Mouse (Mus musculus) cortical plate, adult 2 months (tissue): ENCODE data around the gene Mrps9.

ENCODE experiments used
- CTCF ChIP-seq: fragments of 200-500 bp; IDR thresholded peaks from 2 replicates; pipeline ENCODE4 v1.5.1; 2011; ENCODE audit warnings: mild to moderate bottlenecking, control low read depth, low read length; ENCODE audit not compliant: insufficient read depth; ENCODE audit errors: extremely low read depth
- POLR2A ChIP-seq: fragments of 200-500 bp; IDR thresholded peaks from 2 replicates; pipeline ENCODE4 v1.6.1; 2011; ENCODE audit warnings: mild to moderate bottlenecking, low read length, control low read depth; ENCODE audit not compliant: insufficient read depth; ENCODE audit errors: extremely low read depth

GRCm38 (mm10) chr1:42865986-42866385 is 15.0 kb downstream of the Mrps9 start:
- TF ChIP-seq POLR2A (no peak), CTCF (no peak)
